Mouse (Mus musculus) forebrain, embryonic 10.5 days (tissue): ENCODE measurements around the gene Olfr937. TPM values are rescaled to one million over a fixed set of nuclear protein-coding genes. Genes with fewer than 3 reads are reported as not detected.

ENCODE experiments used
- DNase-seq: peaks from one replicate; pipeline ENCODE4 v3.0.0-alpha.2; 2017; ENCODE audit warnings: low spot score; ENCODE audit errors: extremely low spot score
- H3K27ac ChIP-seq: fragments of 300-500 bp; sonication (generic); 2 replicates; pipeline ENCODE4 v1.5.1; 2016; ENCODE audit warnings: mild to moderate bottlenecking
- H3K27me3 ChIP-seq: fragments of 300-500 bp; sonication (generic); 2 replicates; pipeline ENCODE4 v1.6.1; 2016; ENCODE audit warnings: mild to moderate bottlenecking; ENCODE audit not compliant: poor library complexity, severe bottlenecking
- H3K36me3 ChIP-seq: fragments of 300-500 bp; sonication (generic); replicated peaks from 2 replicates; pipeline ENCODE4 v1.6.1; 2016; ENCODE audit warnings: mild to moderate bottlenecking, moderate library complexity
- H3K4me1 ChIP-seq: fragments of 300-500 bp; sonication (generic); 2 replicates; pipeline ENCODE4 v1.6.1; 2016
- H3K4me3 ChIP-seq: fragments of 300-500 bp; sonication (generic); 2 replicates; pipeline ENCODE4 v1.5.1; 2016; ENCODE audit warnings: mild to moderate bottlenecking, moderate library complexity
- H3K9me3 ChIP-seq: fragments of 300-500 bp; sonication (generic); 2 replicates; pipeline ENCODE4 v1.6.1; 2016; ENCODE audit warnings: mild to moderate bottlenecking, moderate library complexity
- WGBS: fragments of 180-500 bp; shearing (Covaris S2); methylation state at CpG from one replicate; pipeline ENCODE4 v1.1.7; 2016; 5-methylcytosine and 5-hydroxymethylcytosine counted together
- microRNA-seq: library from miRNA; unstranded; fragments of <30 nt; microRNA quantifications from one replicate; pipeline ENCODE4, GENCODE M21; 2017
- polyA plus RNA-seq: library from polyadenylated mRNA; unstranded; fragments of >200 nt; fragmentation: Nextera tagmentation; extraction: Ambion mirVana; gene quantifications from 2 replicates; pipeline ENCODE4 v1.2.1, GENCODE M21; 2016

The Olfr937 gene
- not detected in 2 replicates for polyA plus RNA-seq

DNA sequence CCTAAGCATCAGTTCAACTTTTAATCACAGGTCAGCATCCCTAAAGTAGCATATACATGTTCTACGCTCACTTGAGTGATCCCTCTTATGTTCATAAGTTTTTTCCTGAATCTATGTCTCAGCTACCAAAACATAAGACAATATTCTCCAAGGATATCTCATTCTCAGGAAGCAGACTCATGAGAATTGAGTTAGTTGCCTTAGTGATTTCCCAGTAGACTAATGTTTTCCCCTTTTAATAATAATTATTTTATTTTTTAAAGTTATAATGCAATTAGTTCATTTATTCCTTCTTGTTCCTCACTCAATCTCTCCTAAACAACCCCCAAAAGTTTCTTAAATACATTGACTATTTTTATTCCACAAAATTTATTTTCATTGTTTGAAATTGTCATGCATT is at the start of gene Olfr937:
TSS of gene Olfr937 (minus strand) at position 101 of the 400 bp plus-strand sequence.
- Histone ChIP-seq H3K36me3 (no peaks in the 10 kb centered on the region), H3K27me3 (no peaks in the 10 kb centered on the region), H3K4me3 (no peak within 1 kb of the TSS), H3K4me1 (no peaks in the 10 kb centered on the region), H3K9me3 (no peaks in the 10 kb centered on the region), H3K27ac (no peak within 1 kb of the TSS)
- WGBS = 87% methylated on average over 1 of the region's 1 CpGs
- DNase-seq = no peak

- no peaks in the 10 kb centered on the region for H3K4me1 ChIP-seq
- DNase-seq = no peak
- peaks cover 8% of the 10 kb centered on the region; the same call in 1 of the 2 replicates for H3K9me3 ChIP-seq
- H3K4me3 ChIP-seq = no peak within 1 kb of the TSS
- WGBS = 91% methylated on average over 2 of the region's 2 CpGs
- no peaks in the 10 kb centered on the region for H3K27me3 ChIP-seq
- H3K27ac ChIP-seq = no peak within 1 kb of the TSS
- H3K36me3 ChIP-seq = no peaks in the 10 kb centered on the region
Observed at GRCm38 (mm10) chr9:39078787-39079186, 14.0 kb upstream of the Olfr937 start, which contains the start of gene Olfr938. TSS of gene Olfr938 (minus strand) at chr9:39078887.

DNA sequence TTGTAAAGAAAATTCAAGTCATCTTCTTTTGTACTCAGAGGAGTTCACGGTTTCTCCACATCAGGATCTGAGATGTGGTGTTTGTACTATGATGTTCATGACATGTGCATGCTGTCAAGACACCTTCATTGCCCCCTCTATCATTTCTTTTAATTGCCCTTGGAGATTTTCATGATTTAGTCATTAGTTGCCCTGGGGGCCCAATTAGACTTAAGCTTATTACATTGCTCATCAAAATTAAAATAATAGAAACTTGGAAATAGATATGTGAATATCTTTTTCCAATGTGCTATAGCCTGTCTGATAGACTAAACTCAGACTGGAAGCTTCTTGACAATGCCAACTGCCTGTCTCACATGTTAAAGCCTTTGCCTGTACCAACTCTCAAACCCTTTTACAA is 41.5 kb downstream of the Olfr937 start, which contains the start of gene Olfr146:
TSS of gene Olfr146 (minus strand) at position 101 of the 400 bp plus-strand sequence.
- Histone ChIP-seq H3K9me3 (no peaks in the 10 kb centered on the region), H3K4me3 (no peak within 1 kb of the TSS), H3K27ac (no peak within 1 kb of the TSS), H3K4me1 (no peaks in the 10 kb centered on the region), H3K36me3 (no peaks in the 10 kb centered on the region), H3K27me3 (no peaks in the 10 kb centered on the region)
- 87% methylated on average over 1 of the region's 1 CpGs for WGBS
- DNase-seq = no peak

Small RNA genes within 50 kb of the gene (microRNA-seq; reads per million reads assigned to microRNA genes)
- not detected for gene Gm25032
- gene Gm25529 = not detected

Other genes with a start within 250 kb of the Olfr937 start
- gene Olfr923, start 238.4 kb downstream of the Olfr937 start, polyA plus RNA-seq = not detected in 2 replicates
- gene Olfr924, start 220.5 kb downstream of the Olfr937 start, polyA plus RNA-seq = not detected in 2 replicates
- gene Olfr26, start 209.9 kb downstream of the Olfr937 start, polyA plus RNA-seq = not detected in 2 replicates
- gene Olfr926, start 187.8 kb downstream of the Olfr937 start, polyA plus RNA-seq = not detected in 2 replicates
- gene Olfr930, start 135.1 kb downstream of the Olfr937 start, polyA plus RNA-seq = not detected in 2 replicates
- gene Olfr933, start 92.6 kb downstream of the Olfr937 start, polyA plus RNA-seq = not detected in 2 replicates
- not detected in 2 replicates for gene Olfr934, start 76.6 kb downstream of the Olfr937 start, polyA plus RNA-seq
- gene Olfr935, start 65.3 kb downstream of the Olfr937 start, polyA plus RNA-seq = not detected in 2 replicates
- gene Olfr146, start 41.6 kb downstream of the Olfr937 start, polyA plus RNA-seq = not detected in 2 replicates
- not detected in 2 replicates for gene Olfr938, start 13.9 kb upstream of the Olfr937 start, polyA plus RNA-seq
- not detected in 2 replicates for gene Olfr27, start 63.2 kb upstream of the Olfr937 start, polyA plus RNA-seq
- gene Olfr943, start 101.4 kb upstream of the Olfr937 start, polyA plus RNA-seq = not detected in 2 replicates
- not detected in 2 replicates for gene Olfr944, start 137.0 kb upstream of the Olfr937 start, polyA plus RNA-seq
- not detected in 2 replicates for gene Olfr1537, start 185.0 kb upstream of the Olfr937 start, polyA plus RNA-seq
- gene Olfr945, start 211.9 kb upstream of the Olfr937 start, polyA plus RNA-seq = not detected in 2 replicates